Mouse (Mus musculus) liver, postnatal 0 days (tissue): ENCODE measurements around the gene Gmeb1. TPM values are rescaled to one million over a fixed set of nuclear protein-coding genes. Genes with fewer than 3 reads are reported as not detected.
"Not testable (repeated sequence)": the region's sequence is repeated elsewhere in the genome, so short reads cannot be mapped to it uniquely, and the experiment has no call there.

Experiments
- ATAC-seq: fragments of 200-750 bp; cut with Nextera tagmentation; 2 replicates; pipeline ENCODE4 v1.8.0; 2017; ENCODE audit warnings: mild to moderate bottlenecking, moderate library complexity
- DNase-seq: peaks from one replicate; pipeline ENCODE4 v3.0.0-alpha.2; 2016
- H3K27ac ChIP-seq: fragments of 300-500 bp; sonication (generic); 2 replicates; pipeline ENCODE4 v1.5.1; 2014; ENCODE audit warnings: antibody characterized with exemption, moderate library complexity, mild to moderate bottlenecking, low read depth
- H3K27me3 ChIP-seq: fragments of 300-500 bp; sonication (generic); 2 replicates; pipeline ENCODE4 v1.6.1; 2014; ENCODE audit warnings: low read length, control low read depth, mixed read lengths; ENCODE audit not compliant: insufficient read depth
- H3K36me3 ChIP-seq: fragments of 300-500 bp; sonication (generic); replicated peaks from 2 replicates; pipeline ENCODE4 v1.6.1; 2014; ENCODE audit warnings: mild to moderate bottlenecking, control low read depth, low read length, moderate library complexity, mixed read lengths; ENCODE audit not compliant: insufficient read depth
- H3K4me1 ChIP-seq: fragments of 300-500 bp; sonication (generic); 2 replicates; pipeline ENCODE4 v1.6.1; 2014; ENCODE audit warnings: antibody characterized with exemption, mild to moderate bottlenecking, control low read depth; ENCODE audit not compliant: insufficient read depth
- H3K4me2 ChIP-seq: fragments of 300-500 bp; sonication (generic); 2 replicates; pipeline ENCODE4 v1.6.1; 2014; ENCODE audit warnings: low read depth, mild to moderate bottlenecking, low read length, moderate library complexity, mixed read lengths
- H3K4me3 ChIP-seq: fragments of 300-500 bp; sonication (generic); 2 replicates; pipeline ENCODE4 v1.5.1; 2014; ENCODE audit warnings: low read depth, low read length
- H3K9ac ChIP-seq: fragments of 300-500 bp; sonication (generic); replicated peaks from 2 replicates; pipeline ENCODE4 v1.6.1; 2014; ENCODE audit warnings: mild to moderate bottlenecking, moderate library complexity
- H3K9me3 ChIP-seq: fragments of 300-500 bp; sonication (generic); 2 replicates; pipeline ENCODE4 v1.6.1; 2016; ENCODE audit warnings: mild to moderate bottlenecking, control low read depth, low read length, mixed read lengths
- CTCF ChIP-seq: sonication (generic); IDR thresholded peaks from 2 replicates; pipeline ENCODE4 v1.5.1; 2016; ENCODE audit warnings: antibody characterized with exemption, low read depth
- EP300 ChIP-seq: IDR thresholded peaks from 2 replicates; pipeline ENCODE4 v1.6.1; 2016; ENCODE audit warnings: antibody characterized with exemption, low read depth, mild to moderate bottlenecking
- WGBS: fragments of 180-500 bp; shearing (Covaris S2); extraction: QIAGEN DNeasy Blood & Tissue Kit; methylation state at CpG from one replicate; pipeline ENCODE4 v1.1.7; 2014; ENCODE audit not compliant: insufficient replicate concordance; 5-methylcytosine and 5-hydroxymethylcytosine counted together
- polyA plus RNA-seq: library from polyadenylated mRNA; unstranded; fragments of >200 nt; fragmentation: Nextera tagmentation; extraction: Ambion mirVana; gene quantifications from 2 replicates; pipeline ENCODE4 v1.2.1, GENCODE M21; 2015

The Gmeb1 gene
- polyA plus RNA-seq, 1 experiment from 2014 or later, result 8.9 TPM

DNA sequence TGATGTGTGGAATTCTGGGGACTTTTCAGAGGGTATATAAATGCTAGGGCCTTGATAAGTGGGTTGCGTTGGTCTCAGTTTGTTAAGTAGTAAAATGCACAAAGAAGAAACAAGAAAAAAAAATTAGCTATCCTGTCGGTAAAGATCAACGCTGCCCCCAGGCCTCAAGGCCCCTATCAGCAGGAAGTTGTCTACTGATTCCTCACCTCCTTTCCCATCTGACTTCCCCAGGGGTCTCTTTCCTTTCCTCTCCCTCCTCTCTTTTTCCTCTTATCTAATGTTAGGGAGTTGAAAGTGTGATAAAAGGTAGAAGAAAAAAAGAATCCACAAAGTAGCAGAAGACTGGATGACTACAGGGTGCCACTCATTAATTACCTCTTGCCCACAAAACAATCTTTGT lies 21.0 kb downstream of the Gmeb1 start:
- Histone ChIP-seq H3K9ac (no peak overlapping the region), H3K36me3 (peaks cover 47% of the 10 kb centered on the region), H3K27ac (no peak overlapping the region), H3K4me2 (no peak overlapping the region), H3K9me3 (no peaks in the 10 kb centered on the region), H3K4me3 (no peak overlapping the region), H3K4me1 (no peaks in the 10 kb centered on the region; the same call in none of the 2 replicates), H3K27me3 (no peaks in the 10 kb centered on the region)
- no peak for ATAC-seq
- WGBS, result 43% methylated on average over 3 of the region's 3 CpGs
- no peak for DNase-seq
- TF ChIP-seq EP300, result no peak
- TF ChIP-seq CTCF, result no peak

DNA sequence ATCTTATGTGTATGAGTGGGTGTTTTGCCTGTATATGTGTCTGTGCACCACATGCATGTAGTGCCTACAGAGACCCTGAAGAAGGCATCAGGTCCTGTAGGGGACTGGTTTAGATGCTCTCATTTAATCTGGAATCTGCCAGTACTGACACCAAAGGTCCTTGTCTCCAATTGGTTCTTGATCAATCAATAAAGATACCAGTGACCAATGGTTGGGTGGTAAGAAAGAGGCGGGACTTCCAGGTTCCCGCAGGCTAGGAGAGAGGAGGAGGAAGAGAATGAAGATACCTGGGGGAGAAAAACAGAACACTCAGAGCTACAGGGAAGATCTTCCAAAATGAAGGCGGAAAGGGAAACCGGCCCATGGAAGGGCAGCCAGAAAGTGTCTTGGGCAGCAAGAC lies 23.0 kb downstream of the Gmeb1 start:
- DNase-seq (no peak), ATAC-seq (no peak)
- Histone ChIP-seq H3K9ac (no peak overlapping the region), H3K9me3 (no peaks in the 10 kb centered on the region), H3K4me3 (no peak overlapping the region), H3K4me2 (no peak overlapping the region), H3K36me3 (peaks cover 51% of the 10 kb centered on the region), H3K4me1 (peaks cover 3% of the 10 kb centered on the region), H3K27ac (no peak overlapping the region), H3K27me3 (no peaks in the 10 kb centered on the region)
- TF ChIP-seq CTCF (no peak), EP300 (no peak)
- 87% methylated on average over 4 of the region's 4 CpGs for WGBS

DNA sequence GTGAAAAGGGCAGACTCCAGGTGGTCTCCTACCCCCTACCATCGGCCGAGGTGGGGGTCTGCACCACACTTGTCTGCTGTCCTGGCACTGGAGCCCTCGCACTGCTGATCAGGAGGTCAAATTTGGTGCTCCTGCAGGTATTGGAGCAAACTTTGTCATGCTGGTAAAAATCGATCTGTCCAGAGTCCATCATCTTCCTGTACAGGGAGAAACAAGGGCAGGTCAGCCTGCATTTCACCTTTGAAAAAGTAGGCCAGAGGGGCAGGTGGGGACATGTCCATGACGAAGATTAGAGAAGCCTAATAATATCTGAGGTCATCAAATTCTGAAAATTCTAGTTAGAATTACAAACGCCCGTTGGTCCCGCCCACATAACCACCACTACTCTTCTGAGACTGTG lies 26.7 kb downstream of the Gmeb1 start:
- H3K27ac ChIP-seq, result peak overlapping the region; percentile 57; the same call in 1 of the 2 replicates
- peaks cover 61% of the 10 kb centered on the region for H3K36me3 ChIP-seq
- 73% methylated on average over 8 of the region's 8 CpGs for WGBS
- H3K4me2 ChIP-seq, result no peak overlapping the region
- ATAC-seq, result peak; percentile 91
- H3K27me3 ChIP-seq, result no peaks in the 10 kb centered on the region
- no peak for TF ChIP-seq CTCF
- peak; percentile 8; the same call in 1 of the 2 replicates for TF ChIP-seq EP300
- 0 out of 2 replicates have a peak, but pooled peaks cover 3% of the 10 kb centered on the region for H3K4me1 ChIP-seq
- DNase-seq, result peak; percentile 19
- no peak overlapping the region for H3K9ac ChIP-seq
- no peaks in the 10 kb centered on the region for H3K9me3 ChIP-seq
- H3K4me3 ChIP-seq, result no peak overlapping the region

DNA sequence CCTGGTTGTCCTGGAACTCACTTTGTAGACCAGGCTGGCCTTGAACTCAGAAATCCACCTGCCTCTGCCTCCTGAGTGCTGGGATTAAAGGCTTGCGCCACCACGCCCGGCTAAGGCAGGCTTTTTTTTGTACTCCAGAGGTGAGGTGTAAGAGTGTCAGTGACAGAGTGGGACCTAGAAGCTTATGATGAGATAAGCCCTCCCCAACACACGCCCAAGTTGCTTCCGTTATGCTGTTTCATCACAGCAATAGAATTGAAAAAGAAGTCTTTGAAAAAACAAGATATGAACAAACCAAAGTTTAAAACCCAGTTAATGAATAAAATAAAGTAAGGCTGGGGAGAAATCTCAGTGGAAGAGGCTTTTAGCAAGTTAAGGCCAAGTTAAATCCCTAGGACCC lies 31.0 kb downstream of the Gmeb1 start:
- H3K4me2 ChIP-seq, result no peak overlapping the region
- H3K4me3 ChIP-seq, result no peak overlapping the region
- 62% methylated on average over 5 of the region's 5 CpGs for WGBS
- no peak overlapping the region for H3K9ac ChIP-seq
- H3K4me1 ChIP-seq, result 0 out of 2 replicates have a peak, but pooled peaks cover 3% of the 10 kb centered on the region
- no peak overlapping the region for H3K27ac ChIP-seq
- H3K27me3 ChIP-seq, result no peaks in the 10 kb centered on the region
- DNase-seq (no peak), ATAC-seq (no peak)
- no peaks in the 10 kb centered on the region for H3K9me3 ChIP-seq
- peaks cover 77% of the 10 kb centered on the region for H3K36me3 ChIP-seq
- no peak for TF ChIP-seq EP300

DNA sequence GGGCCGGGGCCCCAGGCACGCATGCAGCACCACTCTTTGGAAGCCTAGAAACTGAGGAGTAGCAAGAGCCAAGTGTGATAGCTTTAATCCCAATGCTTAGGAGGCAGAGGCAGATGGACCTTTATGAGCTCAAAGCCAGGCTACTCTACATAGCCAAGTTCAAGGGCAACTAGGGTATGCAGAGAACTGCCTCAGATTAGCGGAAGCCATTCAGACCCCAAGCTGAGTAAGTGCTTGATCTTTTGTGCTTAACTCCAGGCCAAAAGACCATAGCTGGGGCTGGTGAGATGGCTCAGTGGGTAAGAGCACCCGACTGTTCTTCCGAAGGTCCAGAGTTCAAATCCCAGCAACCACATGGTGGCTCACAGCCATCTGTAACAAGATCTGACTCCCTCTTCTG lies 39.4 kb downstream of the Gmeb1 start:
- not testable (repeated sequence) for ATAC-seq

DNA sequence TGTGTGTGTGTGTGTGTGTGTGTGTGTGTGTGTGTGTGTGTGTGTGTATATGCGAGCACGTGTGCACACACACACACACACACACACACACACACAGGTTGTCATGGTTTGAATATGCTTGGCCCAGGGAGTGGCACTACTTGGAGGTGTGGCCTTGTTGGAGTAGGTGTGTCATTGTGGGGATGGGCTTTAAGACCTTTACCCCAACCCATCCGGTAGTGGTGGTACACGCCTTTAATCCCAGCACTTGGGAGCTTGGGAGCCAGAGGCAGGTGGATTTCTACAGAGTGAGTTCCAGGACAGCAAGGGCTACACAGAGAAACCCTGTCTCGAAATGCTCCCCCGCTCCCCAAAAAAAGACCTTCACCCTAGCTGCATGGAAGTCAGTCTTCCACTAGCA lies 43.0 kb downstream of the Gmeb1 start:
- not testable (repeated sequence) for H3K27ac ChIP-seq, H3K27me3 ChIP-seq, DNase-seq, H3K4me3 ChIP-seq, H3K36me3 ChIP-seq, H3K9ac ChIP-seq, ATAC-seq, H3K9me3 ChIP-seq, H3K4me2 ChIP-seq
- H3K4me1 ChIP-seq, result peaks cover 18% of the 10 kb centered on the region
- WGBS, result 78% methylated on average over 5 of the region's 6 CpGs

More for the DNA sequence above, 39.4 kb downstream of the Gmeb1 start:
- not testable (repeated sequence) for H3K27ac ChIP-seq, H3K4me3 ChIP-seq, H3K9me3 ChIP-seq, H3K4me1 ChIP-seq, H3K9ac ChIP-seq, DNase-seq, H3K27me3 ChIP-seq, H3K4me2 ChIP-seq
- peaks cover 32% of the 10 kb centered on the region for H3K36me3 ChIP-seq
- 89% methylated on average over 5 of the region's 5 CpGs for WGBS

DNA sequence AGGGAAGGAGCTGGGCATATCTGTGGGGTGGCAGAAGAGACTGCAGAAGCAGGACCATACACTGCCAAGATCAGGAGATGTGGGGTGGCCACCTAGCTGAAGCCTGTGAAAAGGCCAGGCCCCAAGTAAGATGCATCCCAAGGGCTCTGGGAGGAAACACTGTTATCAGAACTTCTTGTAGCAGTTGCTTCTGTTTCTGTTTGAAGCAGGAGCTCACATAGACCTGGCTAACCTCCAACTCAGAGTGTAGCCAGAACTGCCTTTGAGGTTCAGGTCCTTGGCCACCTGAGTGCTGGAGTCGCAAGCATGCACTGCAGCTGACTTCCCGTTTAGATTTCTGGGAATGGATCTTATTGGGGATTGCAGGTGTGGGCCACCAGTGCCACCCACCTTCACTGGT lies 43.6 kb downstream of the Gmeb1 start:
- TF ChIP-seq CTCF, result no peak
- no peak for TF ChIP-seq EP300
- WGBS, result 63% methylated on average over 2 of the region's 2 CpGs
- Histone ChIP-seq H3K9me3 (no peaks in the 10 kb centered on the region), H3K4me3 (no peak overlapping the region), H3K4me2 (no peak overlapping the region), H3K27me3 (no peaks in the 10 kb centered on the region), H3K4me1 (peaks cover 22% of the 10 kb centered on the region), H3K36me3 (no peaks in the 10 kb centered on the region), H3K27ac (no peak overlapping the region), H3K9ac (no peak overlapping the region)
- DNase-seq, result no peak
- ATAC-seq, result no peak
